Mouse (Mus musculus) limb, embryonic 13.5 days (tissue): Measurements from ENCODE around the gene Ccdc117. TPM values are rescaled to one million over a fixed set of nuclear protein-coding genes. Genes with fewer than 3 reads are reported as not detected.

Source experiments
- ATAC-seq: fragments of 200-750 bp; cut with Nextera tagmentation; 2 replicates; pipeline ENCODE4 v1.8.0; 2017; ENCODE audit warnings: low read depth, moderate number of reproducible peaks, moderate TSS enrichment; ENCODE audit not compliant: low FRiP score
- H3K27ac ChIP-seq: fragments of 300-500 bp; sonication (generic); 2 replicates; pipeline ENCODE4 v1.5.1; 2015; ENCODE audit warnings: inconsistent platforms, mild to moderate bottlenecking, moderate library complexity
- H3K27me3 ChIP-seq: fragments of 300-500 bp; sonication (generic); 2 replicates; pipeline ENCODE4 v1.6.1; 2015; ENCODE audit warnings: mild to moderate bottlenecking, inconsistent platforms
- H3K36me3 ChIP-seq: fragments of 300-500 bp; sonication (generic); 2 replicates; pipeline ENCODE4 v1.6.1; 2015; ENCODE audit warnings: inconsistent platforms, mild to moderate bottlenecking, moderate library complexity
- H3K4me1 ChIP-seq: fragments of 300-500 bp; sonication (generic); 2 replicates; pipeline ENCODE4 v1.6.1; 2015; ENCODE audit warnings: inconsistent platforms
- H3K4me2 ChIP-seq: fragments of 300-500 bp; sonication (generic); replicated peaks from 2 replicates; pipeline ENCODE4 v1.6.1; 2015; ENCODE audit warnings: inconsistent platforms, mild to moderate bottlenecking, moderate library complexity
- H3K4me3 ChIP-seq: fragments of 300-500 bp; sonication (generic); 2 replicates; pipeline ENCODE4 v1.5.1; 2015; ENCODE audit warnings: moderate library complexity, mild to moderate bottlenecking, inconsistent platforms
- H3K9ac ChIP-seq: fragments of 300-500 bp; sonication (generic); 2 replicates; pipeline ENCODE4 v1.6.1; 2015; ENCODE audit warnings: mild to moderate bottlenecking, inconsistent platforms
- H3K9me3 ChIP-seq: fragments of 300-500 bp; sonication (generic); 2 replicates; pipeline ENCODE4 v1.6.1; 2016; ENCODE audit warnings: inconsistent platforms
- WGBS: fragments of 180-500 bp; shearing (Covaris S2); methylation state at CpG from one replicate; pipeline ENCODE4 v1.1.7; 2015; 5-methylcytosine and 5-hydroxymethylcytosine counted together
- polyA plus RNA-seq: library from polyadenylated mRNA; unstranded; fragments of >200 nt; fragmentation: Nextera tagmentation; extraction: Ambion mirVana; gene quantifications from 2 replicates; pipeline ENCODE4 v1.2.1, GENCODE M21; 2015

The Ccdc117 gene
- polyA plus RNA-seq, 1 experiment from 2014 or later = 21.7 TPM

GRCm38 (mm10) chr11:5485193-5486011 is 56.6 kb downstream of the Ccdc117 start:
- peaks cover 5% of the 10 kb centered on the region; the same call in 1 of the 2 replicates for H3K4me1 ChIP-seq
- peak overlapping the region; percentile 59 for H3K9ac ChIP-seq
- WGBS = 20% methylated on average over 15 of the region's 15 CpGs
- ATAC-seq = peak; percentile 44
- H3K27me3 ChIP-seq = no peaks in the 10 kb centered on the region
- H3K4me3 ChIP-seq = peak overlapping the region; percentile 40
- H3K4me2 ChIP-seq = peak overlapping the region; percentile 63
- no peaks in the 10 kb centered on the region for H3K9me3 ChIP-seq
- H3K36me3 ChIP-seq = no peaks in the 10 kb centered on the region
- H3K27ac ChIP-seq = no peak overlapping the region

DNA sequence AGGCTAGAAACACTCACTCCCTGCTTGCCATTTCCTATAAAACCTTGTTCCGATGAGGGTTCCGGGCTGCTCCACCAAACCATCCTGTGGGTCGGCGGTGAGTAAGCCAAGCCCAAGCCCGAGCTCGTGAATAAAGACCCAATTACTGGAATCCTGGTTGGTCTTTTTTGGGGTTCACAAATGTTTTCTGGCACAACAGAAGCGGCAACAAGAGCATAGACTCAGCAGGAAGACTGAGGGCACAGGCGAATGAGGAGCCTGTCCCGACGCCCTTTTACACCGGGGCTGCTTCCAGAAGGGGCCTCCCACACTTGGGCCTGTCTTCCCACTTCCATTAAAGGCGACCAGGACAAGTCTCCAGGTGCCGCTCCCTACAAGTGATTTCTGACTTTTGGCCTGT is 59.4 kb downstream of the Ccdc117 start:
- Histone ChIP-seq H3K27me3 (no peaks in the 10 kb centered on the region), H3K4me1 (peaks cover 5% of the 10 kb centered on the region; the same call in 1 of the 2 replicates), H3K9ac (no peak overlapping the region), H3K4me2 (no peak overlapping the region), H3K27ac (no peak overlapping the region), H3K36me3 (no peaks in the 10 kb centered on the region), H3K4me3 (no peak overlapping the region), H3K9me3 (no peaks in the 10 kb centered on the region)
- WGBS = 67% methylated on average over 13 of the region's 13 CpGs
- no peak for ATAC-seq

Other genes starting within 250 kb of the Ccdc117 start
- 14.8 and 16.0 TPM in 2 replicates for gene Znrf3, start 97.3 kb downstream of the Ccdc117 start, polyA plus RNA-seq
- gene Xbp1, start 21.5 kb downstream of the Ccdc117 start, polyA plus RNA-seq = 155 and 177 TPM in 2 replicates
- gene Ankrd36, start 27.5 kb upstream of the Ccdc117 start, polyA plus RNA-seq = 0.10 TPM in 1 of 2 replicates, not detected in the other
- gene Mrps24, start 173.5 kb upstream of the Ccdc117 start, polyA plus RNA-seq = 171 and 175 TPM in 2 replicates
- 27.1 and 29.2 TPM in 2 replicates for gene Urgcp, start 220.2 kb upstream of the Ccdc117 start, polyA plus RNA-seq
- gene Dbnl, start 246.3 kb upstream of the Ccdc117 start, polyA plus RNA-seq = 123 and 126 TPM in 2 replicates